Mouse (Mus musculus): ENCODE measurements around the gene Chuk. TPM values are rescaled to one million over a fixed set of nuclear protein-coding genes. Genes with fewer than 3 reads are reported as not detected.
"Not testable (repeated sequence)": the region's sequence is repeated elsewhere in the genome, so short reads cannot be mapped to it uniquely, and the experiment has no call there.

The Chuk gene
- polyA plus RNA-seq, 1 experiment = 0.37 TPM

DNA sequence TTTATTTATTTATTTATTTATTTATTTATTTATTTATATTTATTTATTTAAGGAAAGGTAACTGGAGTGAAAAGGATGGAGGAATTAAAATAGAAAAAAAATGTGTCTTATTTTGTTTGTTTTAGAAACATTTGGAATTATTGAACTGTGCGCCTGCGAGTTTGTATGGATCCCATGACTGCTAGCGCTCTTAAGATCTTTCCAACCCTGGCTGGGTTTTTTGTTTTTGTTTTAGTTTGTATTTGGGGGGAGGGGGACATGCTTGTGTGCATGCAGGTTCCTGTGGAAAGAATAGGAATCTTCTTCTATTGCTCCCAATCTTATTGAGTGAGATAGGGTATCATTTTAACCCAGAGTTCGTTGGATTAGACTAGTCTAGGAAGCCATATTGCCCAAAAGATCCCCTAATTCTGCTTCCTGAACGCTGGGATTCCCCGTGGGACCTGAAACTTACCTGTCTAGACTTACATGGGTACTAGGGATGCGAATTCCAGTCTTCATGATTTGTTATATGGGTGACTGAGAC is 28.7 kb upstream of the Chuk start:
- TF ChIP-seq GATA1 (IDR thresholded peaks at IDR 0.05; ENCODE audit: low read length) (no peak), TAL1 (IDR thresholded peaks at IDR 0.05; ENCODE audit: low read length) (no peak)
- H3K36me3 ChIP-seq (ENCODE audit: control insufficient read depth) = peaks cover 40% of the 10 kb centered on the region
- peak overlapping the region; percentile 87 for H3K4me3 ChIP-seq (replicated peaks)

DNA sequence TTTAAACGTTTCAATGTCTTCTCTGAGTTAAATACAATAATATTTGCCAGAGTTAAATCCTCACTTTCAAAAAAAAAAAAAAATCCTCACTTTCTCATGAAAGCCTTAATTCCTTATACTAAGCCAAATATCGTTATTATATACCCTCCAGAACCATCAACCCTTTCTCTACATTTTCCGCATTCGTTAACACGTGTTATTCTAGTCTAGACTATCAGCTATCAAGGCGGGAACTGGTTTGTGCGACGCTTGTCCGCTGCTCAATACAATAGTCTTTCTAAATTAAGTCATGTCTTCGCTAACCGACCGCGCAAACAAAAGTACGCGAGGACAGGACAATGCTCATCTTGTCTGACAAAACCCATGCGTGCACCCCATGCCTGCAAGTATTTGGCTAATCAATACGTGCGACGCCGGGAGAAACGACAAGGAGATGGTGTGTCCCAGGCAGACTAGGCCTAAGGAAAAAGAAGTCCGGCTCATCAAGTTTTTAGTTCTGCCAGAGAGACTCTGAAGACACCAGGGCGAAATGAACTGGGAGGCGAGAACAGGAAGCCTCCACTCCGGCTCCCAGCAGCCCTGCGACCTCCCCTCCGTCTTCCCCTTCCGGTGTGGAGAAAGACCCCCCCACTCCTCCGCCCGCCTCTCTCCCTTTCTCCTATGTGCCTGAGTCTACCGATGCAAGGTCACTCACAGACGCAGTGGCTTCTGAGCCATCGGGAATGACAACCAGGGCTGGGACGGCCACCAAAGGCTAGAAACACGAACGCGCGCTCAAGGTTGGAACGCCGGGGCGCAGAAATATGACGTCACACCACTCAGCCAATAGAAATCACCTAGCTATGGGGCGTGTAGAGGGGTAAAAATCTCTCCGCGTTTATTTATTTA is 28.0 kb upstream of the Chuk start, which contains the start of gene Cwf19l1:
Cwf19l1 (minus strand) TSS at position 805 of the 888 bp plus-strand sequence.
- Histone ChIP-seq H3K9me3 (ENCODE audit: control insufficient read depth, low read length) (no peaks in the 10 kb centered on the region), H3K36me3 (ENCODE audit: control insufficient read depth) (peaks cover 44% of the 10 kb centered on the region), H3K4me3 (replicated peaks) (peak within 1 kb of the TSS; percentile 87), H3K4me1 (ENCODE audit: control insufficient read depth) (peaks cover 36% of the 10 kb centered on the region), H3K27me3 (ENCODE audit: control insufficient read depth) (no peaks in the 10 kb centered on the region)
- TF ChIP-seq TAL1 (IDR thresholded peaks at IDR 0.05; ENCODE audit: low read length) = no peak
- no peak for TF ChIP-seq GATA1 (IDR thresholded peaks at IDR 0.05; ENCODE audit: low read length)

More for the DNA sequence above, 28.7 kb upstream of the Chuk start:
- Histone ChIP-seq H3K4me1 (ENCODE audit: control insufficient read depth) (peaks cover 36% of the 10 kb centered on the region), H3K9me3 (ENCODE audit: control insufficient read depth, low read length) (no peaks in the 10 kb centered on the region), H3K27me3 (ENCODE audit: control insufficient read depth) (no peaks in the 10 kb centered on the region)

DNA sequence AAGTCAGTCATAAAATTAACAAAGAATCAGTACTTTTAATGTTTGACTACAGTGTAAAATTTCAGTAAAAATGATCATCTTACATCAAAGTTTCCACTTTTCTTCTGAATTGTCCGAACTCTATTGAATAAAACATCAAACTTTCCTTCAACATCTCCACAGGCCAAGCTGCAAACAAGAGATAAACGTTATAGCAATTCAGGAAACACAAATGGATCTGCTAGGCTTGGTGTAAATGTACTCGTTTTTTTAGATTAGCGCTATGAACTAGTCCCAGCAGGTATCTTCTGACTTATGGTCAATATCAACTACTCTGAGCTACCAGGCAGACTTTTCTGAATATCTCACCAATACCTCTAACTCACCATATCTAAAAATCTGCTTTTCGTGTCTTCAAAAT is 25.6 kb upstream of the Chuk start:
- peaks cover 49% of the 10 kb centered on the region for H3K36me3 ChIP-seq (ENCODE audit: control insufficient read depth)
- TF ChIP-seq GATA1 (IDR thresholded peaks at IDR 0.05; ENCODE audit: low read length) = no peak
- TF ChIP-seq TAL1 (IDR thresholded peaks at IDR 0.05; ENCODE audit: low read length) = no peak
- peaks cover 36% of the 10 kb centered on the region for H3K4me1 ChIP-seq (ENCODE audit: control insufficient read depth)

DNA sequence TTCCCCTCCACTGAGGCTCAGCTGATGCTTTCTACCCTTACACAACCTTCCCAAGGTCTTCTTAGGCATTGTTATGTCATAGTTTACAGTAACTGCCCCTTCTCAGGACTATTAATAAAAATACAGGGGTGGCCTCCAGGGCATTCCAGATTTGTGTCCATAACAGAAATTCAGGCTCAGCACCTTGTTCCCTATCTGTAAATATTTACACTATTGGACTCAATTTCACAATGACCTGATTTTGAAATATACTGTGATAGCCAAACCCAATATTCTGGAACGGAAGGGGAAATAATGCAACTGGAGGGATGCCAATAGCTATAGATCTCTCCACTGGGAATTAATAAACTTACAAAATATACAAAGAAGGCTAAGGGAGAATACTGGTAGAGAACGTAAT is 21.3 kb upstream of the Chuk start:
- Histone ChIP-seq H3K4me3 (replicated peaks) (no peak overlapping the region), H3K27me3 (ENCODE audit: control insufficient read depth) (no peaks in the 10 kb centered on the region), H3K36me3 (ENCODE audit: control insufficient read depth) (peaks cover 89% of the 10 kb centered on the region), H3K4me1 (ENCODE audit: control insufficient read depth) (peaks cover 12% of the 10 kb centered on the region; the same call in 1 of the 2 replicates), H3K9me3 (ENCODE audit: control insufficient read depth, low read length) (no peaks in the 10 kb centered on the region)
- TF ChIP-seq TAL1 (IDR thresholded peaks at IDR 0.05; ENCODE audit: low read length) = no peak
- TF ChIP-seq GATA1 (IDR thresholded peaks at IDR 0.05; ENCODE audit: low read length) = no peak

More for the DNA sequence above, 25.6 kb upstream of the Chuk start:
- H3K4me3 ChIP-seq (replicated peaks) = no peak overlapping the region
- no peaks in the 10 kb centered on the region for H3K27me3 ChIP-seq (ENCODE audit: control insufficient read depth)
- H3K9me3 ChIP-seq (ENCODE audit: control insufficient read depth, low read length) = no peaks in the 10 kb centered on the region

DNA sequence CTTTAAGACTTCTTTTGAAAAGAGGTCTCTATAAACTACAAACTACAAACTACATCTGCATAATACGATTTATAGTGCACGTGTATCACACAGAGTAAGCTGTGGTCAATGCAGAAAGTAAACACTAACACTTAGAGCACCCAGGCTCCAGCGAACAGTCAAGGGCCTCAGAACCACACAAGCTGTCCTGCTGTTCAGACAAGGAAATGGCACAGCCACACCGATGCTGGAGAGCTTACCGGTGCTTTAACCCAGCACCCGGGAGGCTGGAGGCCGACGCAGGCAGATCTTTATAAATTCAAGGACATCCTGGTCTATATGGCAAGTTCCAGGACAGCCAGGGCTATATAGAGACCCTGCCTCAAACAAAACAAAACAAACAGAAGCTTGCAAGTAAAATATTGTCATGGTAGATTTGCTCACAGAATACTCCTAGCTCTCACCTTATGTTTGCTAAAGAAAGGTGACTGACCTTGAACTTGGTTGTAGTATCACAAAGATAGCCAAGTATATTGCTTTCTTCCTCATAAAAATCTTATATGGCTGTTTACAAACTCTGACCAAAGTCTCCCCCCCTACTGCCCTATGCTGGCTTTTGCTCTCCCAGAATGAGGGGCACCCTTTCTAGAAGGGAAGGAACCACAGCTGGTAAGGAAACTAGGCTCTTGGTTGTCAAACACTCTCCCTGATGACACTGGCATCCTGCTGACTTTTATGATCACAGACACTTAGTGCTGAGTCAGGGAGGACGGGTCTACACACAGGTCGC is 20.6 kb upstream of the Chuk start:
- H3K9me3 ChIP-seq (ENCODE audit: control insufficient read depth, low read length) = no peaks in the 10 kb centered on the region
- no peak for TF ChIP-seq GATA1 (IDR thresholded peaks at IDR 0.05; ENCODE audit: low read length)
- no peaks in the 10 kb centered on the region for H3K27me3 ChIP-seq (ENCODE audit: control insufficient read depth)
- no peak overlapping the region for H3K4me3 ChIP-seq (replicated peaks)
- H3K36me3 ChIP-seq (ENCODE audit: control insufficient read depth) = peaks cover 96% of the 10 kb centered on the region
- H3K4me1 ChIP-seq (ENCODE audit: control insufficient read depth) = peaks cover 6% of the 10 kb centered on the region; the same call in 1 of the 2 replicates

DNA sequence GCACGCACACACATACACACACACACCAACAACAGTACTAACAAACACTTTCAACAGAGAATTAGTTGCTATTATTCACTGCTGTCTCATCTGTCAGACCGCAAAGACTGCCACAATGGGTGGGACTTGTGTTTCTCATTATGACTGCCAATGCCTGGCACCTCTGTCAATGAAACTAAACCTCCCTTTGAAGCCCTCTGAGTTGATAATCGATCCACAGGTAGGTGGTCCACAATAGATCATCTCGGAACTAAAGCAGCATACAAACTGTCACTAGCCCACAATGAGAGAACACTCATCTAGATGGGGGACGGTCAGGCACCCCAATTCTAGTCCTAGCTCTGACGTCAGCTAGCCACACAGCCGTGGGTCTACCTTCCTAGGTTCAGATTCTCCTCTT is 13.9 kb upstream of the Chuk start:
- Histone ChIP-seq H3K36me3 (ENCODE audit: control insufficient read depth) (peaks cover 96% of the 10 kb centered on the region), H3K27me3 (ENCODE audit: control insufficient read depth) (no peaks in the 10 kb centered on the region), H3K4me1 (ENCODE audit: control insufficient read depth) (no peaks in the 10 kb centered on the region), H3K9me3 (ENCODE audit: control insufficient read depth, low read length) (no peaks in the 10 kb centered on the region), H3K4me3 (replicated peaks) (no peak overlapping the region)
- TF ChIP-seq GATA1 (IDR thresholded peaks at IDR 0.05; ENCODE audit: low read length) (no peak), TAL1 (IDR thresholded peaks at IDR 0.05; ENCODE audit: low read length) (no peak)

DNA sequence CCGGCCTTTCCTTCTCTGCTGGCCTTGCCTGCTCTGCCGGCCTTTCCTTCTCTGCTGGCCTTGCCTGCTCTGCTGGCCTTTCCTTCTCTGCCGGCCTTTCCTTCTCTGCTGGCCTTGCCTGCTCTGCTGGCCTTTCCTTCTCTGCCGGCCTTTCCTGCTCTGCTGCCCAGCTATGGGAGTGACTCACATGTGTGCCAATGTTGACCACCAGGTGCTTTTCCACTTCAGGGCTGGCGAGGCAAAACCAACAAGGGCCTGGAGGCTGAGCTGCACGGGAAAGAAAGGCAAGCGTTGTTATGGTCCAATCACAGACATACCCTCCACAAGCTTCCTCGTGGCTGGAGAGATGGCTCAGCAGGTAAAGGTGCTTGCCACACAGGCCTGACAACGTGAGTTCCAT is 13.4 kb upstream of the Chuk start:
- not testable (repeated sequence) for H3K4me3 ChIP-seq (replicated peaks); H3K27me3 ChIP-seq (ENCODE audit: control insufficient read depth); H3K9me3 ChIP-seq (ENCODE audit: control insufficient read depth, low read length); H3K4me1 ChIP-seq (ENCODE audit: control insufficient read depth)
- peaks cover 96% of the 10 kb centered on the region for H3K36me3 ChIP-seq (ENCODE audit: control insufficient read depth)

DNA sequence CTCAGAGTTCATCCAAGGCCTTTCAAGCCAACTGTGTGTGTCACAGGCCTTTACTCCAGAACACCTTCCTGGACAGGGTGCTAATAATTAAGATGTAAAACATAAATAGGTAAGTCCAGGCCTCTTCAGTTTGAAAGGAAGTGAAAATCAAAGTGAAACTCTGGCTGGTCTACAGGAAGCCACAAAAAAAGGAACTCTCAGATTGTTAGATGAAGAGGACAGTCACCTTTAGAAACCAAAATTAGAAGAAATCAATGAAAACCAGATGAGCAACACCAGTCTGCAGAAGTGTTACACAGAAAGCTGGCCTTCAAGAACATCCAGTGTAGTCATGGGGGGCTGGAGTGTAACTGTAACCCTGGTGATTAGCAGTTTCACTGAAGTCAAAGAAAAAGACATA is 10.5 kb upstream of the Chuk start:
- H3K27me3 ChIP-seq (ENCODE audit: control insufficient read depth) = no peaks in the 10 kb centered on the region
- TF ChIP-seq TAL1 (IDR thresholded peaks at IDR 0.05; ENCODE audit: low read length) (no peak), GATA1 (IDR thresholded peaks at IDR 0.05; ENCODE audit: low read length) (no peak)
- no peaks in the 10 kb centered on the region for H3K4me1 ChIP-seq (ENCODE audit: control insufficient read depth)
- H3K4me3 ChIP-seq (replicated peaks) = no peak overlapping the region
- H3K9me3 ChIP-seq (ENCODE audit: control insufficient read depth, low read length) = no peaks in the 10 kb centered on the region
- peaks cover 95% of the 10 kb centered on the region for H3K36me3 ChIP-seq (ENCODE audit: control insufficient read depth)

DNA sequence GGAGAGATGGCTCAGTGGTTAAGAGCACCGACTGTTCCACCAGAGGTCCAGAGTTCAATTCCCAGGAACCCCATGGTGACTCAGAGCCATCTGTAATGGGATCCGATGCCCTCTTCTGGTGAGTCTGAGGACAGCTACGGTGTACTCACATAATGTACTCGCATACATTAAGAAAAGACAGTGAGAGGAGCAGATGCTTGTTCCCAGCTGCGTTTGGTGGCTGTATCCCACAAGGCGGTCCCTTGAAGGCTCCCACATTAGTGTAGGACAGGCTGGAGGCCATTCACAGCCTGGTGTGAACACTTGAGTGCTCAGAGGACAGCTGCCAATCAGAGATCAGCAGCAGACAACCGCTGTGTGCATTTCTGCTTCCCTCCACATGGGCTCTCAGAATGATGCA is 4.4 kb upstream of the Chuk start:
- TF ChIP-seq GATA1 (IDR thresholded peaks at IDR 0.05; ENCODE audit: low read length) (no peak), TAL1 (IDR thresholded peaks at IDR 0.05; ENCODE audit: low read length) (no peak)
- peaks cover 14% of the 10 kb centered on the region for H3K4me1 ChIP-seq (ENCODE audit: control insufficient read depth)
- no peak overlapping the region for H3K4me3 ChIP-seq (replicated peaks)
- peaks cover 77% of the 10 kb centered on the region for H3K36me3 ChIP-seq (ENCODE audit: control insufficient read depth)
- H3K9me3 ChIP-seq (ENCODE audit: control insufficient read depth, low read length) = no peaks in the 10 kb centered on the region
- H3K27me3 ChIP-seq (ENCODE audit: control insufficient read depth) = no peaks in the 10 kb centered on the region
